Mouse (Mus musculus) liver, embryonic 14.5 days (tissue): ENCODE measurements around the gene Rbm6.

Experiments
- CTCF ChIP-seq: IDR thresholded peaks from 2 replicates; pipeline ENCODE4 v1.5.1; 2016; ENCODE audit warnings: antibody characterized with exemption, low read depth, control low read depth
- EP300 ChIP-seq: IDR thresholded peaks from 2 replicates; pipeline ENCODE4 v1.6.1; 2016; ENCODE audit warnings: antibody characterized with exemption, low read depth

DNA sequence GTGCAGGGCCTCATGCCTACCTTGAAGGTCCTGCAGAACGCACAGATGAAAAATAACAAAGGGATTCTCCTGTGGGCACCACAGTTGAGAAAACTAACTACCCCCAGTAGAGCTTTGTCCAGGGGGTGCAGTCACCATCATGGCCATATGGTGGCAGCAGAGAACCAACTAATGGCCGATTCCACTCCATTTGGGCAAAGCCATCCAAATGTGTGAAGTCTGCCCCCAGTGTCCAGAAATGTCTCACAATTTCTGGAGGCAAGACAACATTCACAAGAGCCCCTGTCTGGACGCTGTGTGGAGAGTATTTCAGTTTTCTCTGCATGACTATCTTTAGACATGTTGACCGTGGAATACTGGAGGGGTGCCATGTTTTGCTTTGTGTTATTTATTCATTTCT lies 31.7 kb upstream of the Rbm6 start:
- TF ChIP-seq CTCF (peak; percentile 97), EP300 (no peak)
